Mouse (Mus musculus): ENCODE measurements at regions not wholly inside any gene's neighbourhood (a gene's known extent, or its start where the extent isn't known, plus 50 kb on each side); places are given as distances from the start of the nearest gene placed in this dataset.

DNA sequence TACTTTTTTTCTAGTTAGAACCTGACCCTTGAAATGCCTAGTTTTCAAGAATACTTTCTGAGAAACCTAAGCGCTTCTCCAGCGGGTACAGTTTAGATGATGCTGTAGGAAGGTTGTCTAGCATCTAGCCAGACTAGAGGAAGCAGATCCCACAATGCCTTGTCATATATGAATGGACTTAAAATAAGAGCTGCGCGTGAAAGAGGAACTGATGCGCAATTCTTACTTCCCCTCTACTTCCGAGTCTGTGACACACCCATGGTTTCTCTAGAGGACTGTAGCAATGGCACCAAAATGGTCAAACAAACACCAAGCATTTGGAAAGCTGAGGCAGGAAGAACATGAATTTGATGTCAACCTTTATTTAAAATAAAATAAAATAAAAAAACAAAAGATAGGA is 167.6 kb upstream of the Tyw5 start:
- Histone ChIP-seq H3K27me3 (ENCODE audit: control insufficient read depth, insufficient read depth, low read length, poor library complexity, severe bottlenecking) (no peaks in the 10 kb centered on the region), H3K27ac (ENCODE audit: insufficient read depth, low read length) (no peak overlapping the region), H3K9me3 (replicated peaks; ENCODE audit: control insufficient read depth, insufficient read depth, low read length, poor library complexity, severe bottlenecking) (0 out of 2 replicates have a peak, but pooled peaks cover under 1% of the 10 kb centered on the region), H3K36me3 (ENCODE audit: control insufficient read depth, insufficient read depth, low read length, poor library complexity, severe bottlenecking) (no peaks in the 10 kb centered on the region), H3K9ac (ENCODE audit: low read depth, poor library complexity, severe bottlenecking) (no peak overlapping the region), H3K4me3 (ENCODE audit: low read depth, low read length) (no peak overlapping the region), H3K4me1 (ENCODE audit: control insufficient read depth, insufficient read depth, low read length) (no peaks in the 10 kb centered on the region)
- no peak for TF ChIP-seq EP300 (IDR thresholded peaks at IDR 0.05; ENCODE audit: insufficient read depth, low read depth, low read length)
- no peak for TF ChIP-seq POLR2A (IDR thresholded peaks at IDR 0.05; ENCODE audit: insufficient read depth, low read length)
- no peak for TF ChIP-seq CTCF (IDR thresholded peaks at IDR 0.05; ENCODE audit: low read depth, low read length)

DNA sequence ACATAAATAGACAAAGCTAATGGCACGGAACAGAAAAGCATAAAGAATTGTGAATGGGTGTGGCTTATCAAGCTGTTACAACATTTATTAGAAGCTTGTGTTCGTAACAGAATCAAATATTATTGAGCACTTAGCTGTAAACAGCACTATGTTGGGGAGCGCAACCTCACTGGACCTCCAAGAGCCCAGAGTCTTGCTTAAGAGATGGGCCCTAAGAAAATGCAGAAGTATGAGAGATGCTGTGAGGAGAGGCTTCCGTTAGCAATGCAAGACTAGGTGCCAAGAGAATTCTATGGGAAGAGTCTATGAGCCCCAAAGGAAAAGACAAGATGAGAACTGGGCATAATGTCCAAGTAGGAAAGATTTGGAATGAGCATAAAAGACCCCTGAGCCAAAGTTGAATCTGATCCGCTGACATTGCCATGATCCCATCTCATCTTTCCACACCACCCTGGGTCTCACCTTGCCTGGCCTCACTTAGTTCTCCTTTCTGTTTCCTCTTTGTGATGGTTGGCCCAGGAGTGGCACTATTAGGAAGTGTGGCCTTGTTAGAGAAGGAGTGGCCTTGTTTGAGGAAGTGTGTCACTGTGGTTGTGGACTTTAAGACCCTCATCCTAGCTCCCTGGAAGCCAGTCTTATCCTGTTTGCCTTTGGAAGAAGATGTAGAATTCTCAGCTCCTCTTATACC is 169.3 kb upstream of the Tyw5 start:
- Histone ChIP-seq H3K27ac (ENCODE audit: insufficient read depth, low read length) (no peak overlapping the region), H3K9ac (ENCODE audit: low read depth, poor library complexity, severe bottlenecking) (no peak overlapping the region), H3K4me3 (ENCODE audit: low read depth, low read length) (no peak overlapping the region), H3K9me3 (replicated peaks; ENCODE audit: control insufficient read depth, insufficient read depth, low read length, poor library complexity, severe bottlenecking) (no peaks in the 10 kb centered on the region), H3K36me3 (ENCODE audit: control insufficient read depth, insufficient read depth, low read length, poor library complexity, severe bottlenecking) (no peaks in the 10 kb centered on the region), H3K4me1 (ENCODE audit: control insufficient read depth, insufficient read depth, low read length) (no peaks in the 10 kb centered on the region), H3K27me3 (ENCODE audit: control insufficient read depth, insufficient read depth, low read length, poor library complexity, severe bottlenecking) (no peaks in the 10 kb centered on the region)
- no peak for TF ChIP-seq POLR2A (IDR thresholded peaks at IDR 0.05; ENCODE audit: insufficient read depth, low read length)

DNA sequence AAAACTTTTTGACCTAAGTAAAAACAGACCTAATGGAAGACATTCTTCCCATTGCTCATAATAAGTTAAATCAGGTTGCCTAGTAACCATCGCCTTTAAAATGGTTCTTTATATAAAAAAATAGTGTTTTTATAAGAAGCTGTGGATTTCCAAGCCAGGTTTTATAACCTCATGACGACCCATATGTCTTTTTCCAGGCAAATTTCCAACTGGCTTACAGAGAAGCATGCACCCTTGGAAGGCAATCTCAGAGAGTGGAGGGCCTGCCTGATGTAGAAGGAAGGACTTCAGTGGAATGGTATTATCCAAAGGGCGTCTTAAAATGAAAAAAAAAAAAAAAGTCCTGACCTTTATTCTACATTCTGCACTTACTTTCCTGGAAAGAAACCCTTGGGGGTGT is 172.2 kb upstream of the Tyw5 start:
- Histone ChIP-seq H3K36me3 (ENCODE audit: control insufficient read depth, insufficient read depth, low read length, poor library complexity, severe bottlenecking) (no peaks in the 10 kb centered on the region), H3K27ac (ENCODE audit: insufficient read depth, low read length) (no peak overlapping the region), H3K9me3 (replicated peaks; ENCODE audit: control insufficient read depth, insufficient read depth, low read length, poor library complexity, severe bottlenecking) (no peaks in the 10 kb centered on the region), H3K9ac (ENCODE audit: low read depth, poor library complexity, severe bottlenecking) (no peak overlapping the region), H3K4me3 (ENCODE audit: low read depth, low read length) (no peak overlapping the region), H3K27me3 (ENCODE audit: control insufficient read depth, insufficient read depth, low read length, poor library complexity, severe bottlenecking) (no peaks in the 10 kb centered on the region), H3K4me1 (ENCODE audit: control insufficient read depth, insufficient read depth, low read length) (no peaks in the 10 kb centered on the region)
- TF ChIP-seq EP300 (IDR thresholded peaks at IDR 0.05; ENCODE audit: insufficient read depth, low read depth, low read length) (no peak), CTCF (IDR thresholded peaks at IDR 0.05; ENCODE audit: low read depth, low read length) (no peak), POLR2A (IDR thresholded peaks at IDR 0.05; ENCODE audit: insufficient read depth, low read length) (no peak)

DNA sequence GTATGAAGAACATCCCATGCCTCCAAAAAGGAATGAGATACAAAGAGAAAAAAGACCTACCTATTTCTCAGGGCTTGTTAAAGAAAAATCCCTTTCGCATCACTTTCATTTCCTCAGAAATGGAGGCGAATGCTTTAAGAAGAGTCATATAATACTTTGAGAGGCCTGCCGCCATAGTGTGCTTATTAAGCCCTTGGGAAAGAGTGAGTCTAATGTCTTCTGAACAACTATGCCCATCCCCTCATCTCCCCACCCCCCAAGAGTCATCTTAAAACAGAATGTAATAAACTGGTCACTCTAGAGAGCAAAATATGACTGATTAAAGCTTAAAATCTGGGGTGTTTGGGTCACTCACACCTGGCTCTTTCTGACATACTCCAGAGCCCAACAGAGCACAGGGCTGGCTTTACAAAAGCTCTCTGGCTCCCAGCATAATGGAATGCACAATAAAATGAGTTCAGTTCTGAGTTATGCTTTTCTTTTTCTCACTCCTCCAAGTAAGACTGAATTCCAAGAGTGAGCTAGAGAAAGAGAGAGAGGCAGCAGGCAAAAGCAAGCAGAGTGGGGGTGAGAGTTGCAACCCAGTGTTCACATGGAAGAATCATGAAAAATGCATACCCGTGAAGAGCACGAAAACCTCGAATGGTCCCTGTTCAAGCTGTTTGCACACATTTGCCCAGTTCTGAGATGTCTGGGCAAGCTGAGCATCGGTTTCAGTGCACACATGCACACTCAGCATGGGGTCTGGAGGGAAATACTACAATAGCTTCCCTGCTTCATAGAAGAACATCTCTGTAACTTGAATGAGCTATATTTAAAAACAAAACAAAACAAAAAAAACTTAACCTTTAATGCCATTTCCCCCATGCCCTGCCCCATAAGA is 180.0 kb upstream of the Spats2l start:
- no peak overlapping the region for H3K4me3 ChIP-seq (ENCODE audit: low read depth, low read length)
- H3K4me1 ChIP-seq (ENCODE audit: control insufficient read depth, insufficient read depth, low read length) = no peaks in the 10 kb centered on the region
- no peaks in the 10 kb centered on the region for H3K27me3 ChIP-seq (ENCODE audit: control insufficient read depth, insufficient read depth, low read length, poor library complexity, severe bottlenecking)
- peaks cover 16% of the 10 kb centered on the region for H3K9me3 ChIP-seq (replicated peaks; ENCODE audit: control insufficient read depth, insufficient read depth, low read length, poor library complexity, severe bottlenecking)
- H3K36me3 ChIP-seq (ENCODE audit: control insufficient read depth, insufficient read depth, low read length, poor library complexity, severe bottlenecking) = no peaks in the 10 kb centered on the region
- TF ChIP-seq POLR2A (IDR thresholded peaks at IDR 0.05; ENCODE audit: insufficient read depth, low read length) (no peak), EP300 (IDR thresholded peaks at IDR 0.05; ENCODE audit: insufficient read depth, low read depth, low read length) (no peak), CTCF (IDR thresholded peaks at IDR 0.05; ENCODE audit: low read depth, low read length) (no peak)
- no peak overlapping the region for H3K9ac ChIP-seq (ENCODE audit: low read depth, poor library complexity, severe bottlenecking)
- H3K27ac ChIP-seq (ENCODE audit: insufficient read depth, low read length) = no peak overlapping the region

DNA sequence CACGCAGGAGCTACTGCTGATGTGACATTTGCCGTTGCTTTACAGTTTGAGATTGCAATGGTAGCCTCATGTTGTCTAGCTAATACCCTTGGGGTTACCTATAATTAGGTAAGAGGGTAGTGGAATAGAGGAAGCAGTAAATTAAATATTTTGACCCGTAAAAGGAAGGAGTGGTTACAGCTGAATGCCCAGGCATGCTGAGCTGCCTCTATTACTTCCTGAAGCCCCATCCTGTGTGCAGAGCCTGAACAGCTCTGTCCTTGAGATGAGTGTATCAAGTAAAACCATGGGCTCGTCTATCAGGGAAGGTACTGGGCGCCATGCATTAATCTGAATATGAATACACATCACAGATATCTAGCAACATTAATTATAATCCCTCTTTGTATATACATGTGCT is 179.1 kb upstream of the Spats2l start:
- Histone ChIP-seq H3K4me1 (ENCODE audit: control insufficient read depth, insufficient read depth, low read length) (no peaks in the 10 kb centered on the region), H3K36me3 (ENCODE audit: control insufficient read depth, insufficient read depth, low read length, poor library complexity, severe bottlenecking) (no peaks in the 10 kb centered on the region), H3K4me3 (ENCODE audit: low read depth, low read length) (no peak overlapping the region), H3K9me3 (replicated peaks; ENCODE audit: control insufficient read depth, insufficient read depth, low read length, poor library complexity, severe bottlenecking) (peaks cover 8% of the 10 kb centered on the region), H3K27ac (ENCODE audit: insufficient read depth, low read length) (no peak overlapping the region), H3K27me3 (ENCODE audit: control insufficient read depth, insufficient read depth, low read length, poor library complexity, severe bottlenecking) (no peaks in the 10 kb centered on the region), H3K9ac (ENCODE audit: low read depth, poor library complexity, severe bottlenecking) (no peak overlapping the region)
- TF ChIP-seq EP300 (IDR thresholded peaks at IDR 0.05; ENCODE audit: insufficient read depth, low read depth, low read length) (no peak), CTCF (IDR thresholded peaks at IDR 0.05; ENCODE audit: low read depth, low read length) (no peak), POLR2A (IDR thresholded peaks at IDR 0.05; ENCODE audit: insufficient read depth, low read length) (no peak)

DNA sequence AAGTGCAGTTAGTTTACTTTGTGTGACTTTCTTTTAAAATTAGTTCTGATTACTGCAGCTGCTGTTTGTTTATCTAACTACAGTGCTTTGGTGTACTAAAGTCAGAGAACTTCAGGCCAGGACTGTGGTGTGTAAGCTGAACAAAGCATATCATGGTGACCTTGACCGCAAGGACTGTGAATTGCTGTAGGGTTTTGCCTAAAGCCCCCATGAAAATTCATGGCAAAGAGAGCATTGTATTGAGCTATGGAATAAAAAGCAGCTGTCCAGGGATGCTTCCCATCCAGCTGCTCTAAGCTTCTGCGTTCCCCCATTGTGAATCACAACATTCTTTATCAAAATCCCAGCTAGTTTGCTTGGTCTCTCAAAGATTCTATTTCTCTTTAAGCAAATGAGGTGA is 173.0 kb upstream of the Spats2l start:
- Histone ChIP-seq H3K4me1 (ENCODE audit: control insufficient read depth, insufficient read depth, low read length) (no peaks in the 10 kb centered on the region), H3K36me3 (ENCODE audit: control insufficient read depth, insufficient read depth, low read length, poor library complexity, severe bottlenecking) (no peaks in the 10 kb centered on the region), H3K27me3 (ENCODE audit: control insufficient read depth, insufficient read depth, low read length, poor library complexity, severe bottlenecking) (no peaks in the 10 kb centered on the region), H3K4me3 (ENCODE audit: low read depth, low read length) (no peak overlapping the region), H3K9ac (ENCODE audit: low read depth, poor library complexity, severe bottlenecking) (no peak overlapping the region), H3K9me3 (replicated peaks; ENCODE audit: control insufficient read depth, insufficient read depth, low read length, poor library complexity, severe bottlenecking) (no peaks in the 10 kb centered on the region), H3K27ac (ENCODE audit: insufficient read depth, low read length) (no peak overlapping the region)
- TF ChIP-seq CTCF (IDR thresholded peaks at IDR 0.05; ENCODE audit: low read depth, low read length) (no peak), EP300 (IDR thresholded peaks at IDR 0.05; ENCODE audit: insufficient read depth, low read depth, low read length) (no peak), POLR2A (IDR thresholded peaks at IDR 0.05; ENCODE audit: insufficient read depth, low read length) (no peak)
